Mouse (Mus musculus) heart, postnatal 4 days (tissue): ENCODE results near the gene Srgap3. TPM values are rescaled to one million over a fixed set of nuclear protein-coding genes. Genes with fewer than 3 reads are reported as not detected.

Experiments
- total RNA-seq, 2 experiments: library from RNA; stranded (reverse); gene quantifications; 2 replicates each; pipeline ENCODE4 v1.2.3; 2021

Gene Srgap3
- total RNA-seq, 2 experiments from 2014 or later, result 2.9 to 3.0 TPM

Other genes starting within 250 kb of the Srgap3 start
- 10 to 100 TPM; 21.4 to 24.5 TPM for gene Thumpd3, start 99.0 kb upstream of the Srgap3 start, total RNA-seq
- gene Setd5, start 130.1 kb upstream of the Srgap3 start, total RNA-seq, result 10 to 100 TPM; 90.1 to 91.8 TPM
- under 1 TPM; 0.50 to 0.61 TPM for gene Lhfpl4, start 248.1 kb upstream of the Srgap3 start, total RNA-seq